Mouse (Mus musculus) MEL (cell line): ENCODE data around the gene Coa6. TPM values are rescaled to one million over a fixed set of nuclear protein-coding genes. Genes with fewer than 3 reads are reported as not detected.

ENCODE experiments used
- DNase-seq: peaks from one replicate; pipeline ENCODE4 v3.0.0; 2011; ENCODE audit warnings: low read depth, low spot score
- H3K27ac ChIP-seq: 2 replicates; pipeline ENCODE4 v1.5.1; 2012; ENCODE audit warnings: low read depth, mild to moderate bottlenecking, control low read depth, low read length, moderate library complexity; ENCODE audit not compliant: control insufficient read depth
- H3K27me3 ChIP-seq, 2 experiments: fragments of 150-350 bp in 1 of 2; sonication (generic) in 1 of 2; 2 replicates each; pipeline ENCODE4 v1.6.1; 2012; ENCODE audit warnings: low read length in 2 of 2, mild to moderate bottlenecking in 2 of 2, improper control_type of control experiment in 1 of 2, moderate library complexity in 1 of 2; ENCODE audit not compliant: insufficient read depth in 2 of 2, control insufficient read depth in 1 of 2
- H3K36me3 ChIP-seq, 2 experiments: 2 replicates each; pipeline ENCODE4 v1.6.1; 2012 to 2014; ENCODE audit warnings: low read length in 2 of 2, improper control_type of control experiment in 1 of 2, inconsistent platforms in 1 of 2, mild to moderate bottlenecking in 1 of 2; ENCODE audit not compliant: insufficient read depth in 2 of 2, control insufficient read depth in 1 of 2
- H3K4me1 ChIP-seq, 2 experiments: fragments of 150-350 bp in 1 of 2; sonication (generic) in 1 of 2; 2 replicates each; pipeline ENCODE4 v1.6.1; 2012; ENCODE audit warnings: low read length in 2 of 2, improper control_type of control experiment in 1 of 2, mild to moderate bottlenecking in 1 of 2; ENCODE audit not compliant: insufficient read depth in 2 of 2, control insufficient read depth in 1 of 2
- H3K4me3 ChIP-seq, 2 experiments: fragments of 150-350 bp in 1 of 2; sonication (generic) in 1 of 2; 2 replicates each; pipeline ENCODE4 v1.5.1; 2012; ENCODE audit warnings: low read depth in 2 of 2, low read length in 2 of 2, mild to moderate bottlenecking in 2 of 2, moderate library complexity in 2 of 2, control low read depth in 1 of 2, improper control_type of control experiment in 1 of 2; ENCODE audit not compliant: control insufficient read depth in 1 of 2, insufficient read depth in 1 of 2
- H3K79me2 ChIP-seq: 2 replicates; pipeline ENCODE4 v1.6.1; 2012; ENCODE audit warnings: mild to moderate bottlenecking, low read length, moderate library complexity; ENCODE audit not compliant: control insufficient read depth, poor library complexity, insufficient read depth
- H3K9ac ChIP-seq: 2 replicates; pipeline ENCODE4 v1.6.1; 2012; ENCODE audit warnings: low read depth, mild to moderate bottlenecking, control low read depth, low read length, moderate library complexity; ENCODE audit not compliant: control insufficient read depth, poor library complexity, severe bottlenecking
- H3K9me3 ChIP-seq: fragments of 150-350 bp; sonication (generic); replicated peaks from 2 replicates; pipeline ENCODE4 v1.6.1; 2012; ENCODE audit warnings: mild to moderate bottlenecking, low read length, improper control_type of control experiment, moderate library complexity; ENCODE audit not compliant: insufficient read depth
- BHLHE40 ChIP-seq: IDR thresholded peaks from 2 replicates; pipeline ENCODE4 v1.6.1; 2012; ENCODE audit warnings: low read depth, mild to moderate bottlenecking, inconsistent platforms, low read length, improper control_type of control experiment, borderline replicate concordance
- CHD2 ChIP-seq: IDR thresholded peaks from 2 replicates; pipeline ENCODE4 v1.6.1; 2011; ENCODE audit warnings: low read length, improper control_type of control experiment
- GABPA ChIP-seq: IDR thresholded peaks from 2 replicates; pipeline ENCODE4 v1.6.1; 2012; ENCODE audit warnings: low read depth, mild to moderate bottlenecking, inconsistent platforms, low read length, improper control_type of control experiment, moderate library complexity
- GATA1 ChIP-seq: IDR thresholded peaks from 2 replicates; pipeline ENCODE4 v1.6.1; 2011; ENCODE audit warnings: low read depth, low read length, improper control_type of control experiment
- HCFC1 ChIP-seq: IDR thresholded peaks from 2 replicates; pipeline ENCODE4 v1.6.1; 2012; ENCODE audit warnings: low read depth, mild to moderate bottlenecking, inconsistent platforms, low read length, improper control_type of control experiment, moderate library complexity
- KAT2A ChIP-seq: conservative IDR thresholded peaks from 2 replicates; pipeline ENCODE4 v1.6.1; 2012; ENCODE audit warnings: low read depth, low read length, improper control_type of control experiment, inconsistent platforms
- MAFK ChIP-seq: IDR thresholded peaks from 2 replicates; pipeline ENCODE4 v1.6.1; 2011; ENCODE audit warnings: low read depth, mild to moderate bottlenecking, low read length, improper control_type of control experiment, borderline replicate concordance
- MAZ ChIP-seq: IDR thresholded peaks from 2 replicates; pipeline ENCODE4 v1.6.1; 2012; ENCODE audit warnings: low read depth, mild to moderate bottlenecking, inconsistent platforms, low read length, improper control_type of control experiment
- MXI1 ChIP-seq: IDR thresholded peaks from 2 replicates; pipeline ENCODE4 v1.6.1; 2011; ENCODE audit warnings: mild to moderate bottlenecking, low read depth, low read length, improper control_type of control experiment
- NRF1 ChIP-seq: IDR thresholded peaks from 2 replicates; pipeline ENCODE4 v1.6.1; 2014; ENCODE audit warnings: low read depth, mild to moderate bottlenecking, inconsistent platforms, low read length, improper control_type of control experiment, moderate library complexity; ENCODE audit not compliant: poor library complexity, insufficient read depth, severe bottlenecking
- SIN3A ChIP-seq: IDR thresholded peaks from 2 replicates; pipeline ENCODE4 v1.6.1; 2012; ENCODE audit warnings: low read length, improper control_type of control experiment, inconsistent platforms
- SMC3 ChIP-seq: IDR thresholded peaks from 2 replicates; pipeline ENCODE4 v1.6.1; 2011; ENCODE audit warnings: low read depth, low read length, improper control_type of control experiment
- TAL1 ChIP-seq: IDR thresholded peaks from 2 replicates; pipeline ENCODE4 v1.6.1; 2012; ENCODE audit warnings: mild to moderate bottlenecking, inconsistent platforms, low read length, moderate library complexity, mixed read lengths
- USF2 ChIP-seq, 2 experiments: IDR thresholded peaks; 2 replicates each; pipeline ENCODE4 v1.6.1; 2011 to 2012; ENCODE audit warnings: improper control_type of control experiment in 2 of 2, low read length in 2 of 2, borderline replicate concordance in 1 of 2, inconsistent platforms in 1 of 2, low read depth in 1 of 2, mild to moderate bottlenecking in 1 of 2; ENCODE audit not compliant: insufficient read depth in 1 of 2
- ZKSCAN1 ChIP-seq: IDR thresholded peaks from 2 replicates; pipeline ENCODE4 v1.6.1; 2012; ENCODE audit warnings: low read depth, mild to moderate bottlenecking, inconsistent platforms, low read length, improper control_type of control experiment, moderate library complexity
- ZNF384 ChIP-seq: IDR thresholded peaks from 2 replicates; pipeline ENCODE4 v1.6.1; 2012; ENCODE audit warnings: low read depth, mild to moderate bottlenecking, inconsistent platforms, low read length, improper control_type of control experiment
- polyA plus RNA-seq, 2 experiments: library from polyadenylated mRNA; stranded (reverse) in 1 of 2; unstranded in 1 of 2; fragments of >175 nt in 1 of 2; fragments of >200 nt in 1 of 2; gene quantifications; 2 replicates each; pipeline versions ENCODE4 v1.2.1 to v1.2.4; 2012; ENCODE audit warnings: low replicate concordance in 2 of 2, low read depth in 1 of 2; ENCODE audit not compliant: insufficient read length in 2 of 2, insufficient read depth in 1 of 2, missing spikeins in 1 of 2
- total RNA-seq: library from RNA; depleted of rRNA; stranded (reverse); fragments of 300-350 nt; gene quantifications from 2 replicates; pipeline ENCODE4 v1.2.3, GENCODE M21; 2012

The Coa6 gene
- total and polyA plus RNA-seq, 3 experiments: 31.1 to 42.6 TPM; not detected in 1

DNA sequence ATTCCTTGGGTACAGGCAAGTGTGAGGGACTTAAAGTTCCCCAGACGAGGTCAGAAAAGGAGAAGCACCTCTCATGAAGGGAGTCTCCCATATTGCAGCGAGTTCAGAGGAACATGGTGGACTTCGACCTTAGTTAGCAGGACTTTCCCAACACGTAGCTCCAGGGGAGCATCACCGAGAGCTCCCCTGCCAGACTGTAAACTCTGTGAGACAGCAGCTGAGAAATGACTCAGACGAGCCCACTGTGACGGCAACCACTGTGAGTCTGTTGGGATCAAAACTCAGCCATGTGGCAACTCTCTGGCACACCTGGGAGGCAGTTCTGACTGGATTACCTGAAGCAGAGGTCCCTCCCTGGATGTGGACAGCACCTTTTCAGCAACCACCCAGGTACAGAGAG, 41.8 kb downstream of the Coa6 start:
- H3K9ac ChIP-seq: no peak overlapping the region
- no peak overlapping the region for H3K4me3 ChIP-seq
- no peaks in the 10 kb centered on the region for H3K79me2 ChIP-seq
- no peak for DNase-seq
- no peaks in the 10 kb centered on the region for H3K27me3 ChIP-seq
- no peaks in the 10 kb centered on the region for H3K36me3 ChIP-seq
- TF ChIP-seq ZNF384: no peak
- no peak for TF ChIP-seq HCFC1
- no peak for TF ChIP-seq NRF1
- TF ChIP-seq ZKSCAN1: no peak
- no peak for TF ChIP-seq SIN3A
- TF ChIP-seq SMC3: no peak
- TF ChIP-seq KAT2A: no peak
- no peak for TF ChIP-seq GABPA
- no peak for TF ChIP-seq MAZ
- no peak for TF ChIP-seq MAFK
- TF ChIP-seq CHD2: no peak
- TF ChIP-seq USF2 (IDR thresholded peaks at IDR 0.05; ENCODE audit: borderline replicate concordance in 1 of 2, insufficient read depth in 1 of 2, low read depth in 1 of 2, low read length in 2 of 2): no peak
- TF ChIP-seq, all 39 proteins: peak for 0
- no peaks in the 10 kb centered on the region for H3K4me1 ChIP-seq
- no peak overlapping the region for H3K27ac ChIP-seq
- no peaks in the 10 kb centered on the region for H3K9me3 ChIP-seq

DNA sequence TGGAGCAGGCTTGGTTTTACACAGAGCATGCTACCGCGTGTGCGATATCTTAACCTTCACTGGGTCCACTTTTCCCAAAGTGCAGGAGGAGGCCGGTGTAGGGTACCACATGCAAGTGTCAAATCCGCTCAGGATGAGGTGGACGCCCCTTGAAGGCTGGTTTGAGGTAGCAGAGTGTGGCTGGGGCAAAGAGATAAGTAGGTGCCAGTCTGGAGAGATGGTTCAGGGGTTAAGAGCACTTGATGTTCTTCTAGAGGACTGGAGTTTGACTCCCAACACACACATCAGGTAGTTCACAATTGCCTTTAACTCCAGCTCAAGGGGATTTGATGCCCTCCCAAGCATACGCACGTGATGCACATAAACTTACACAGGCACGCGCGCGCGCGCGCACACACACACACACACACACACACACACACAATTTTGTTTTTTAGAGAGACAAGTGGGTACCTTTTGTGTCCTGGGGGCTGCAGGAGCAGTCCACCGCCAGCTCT, 51.5 kb downstream of the Coa6 start:
- H3K9ac ChIP-seq: peak overlapping the region; percentile 87
- H3K79me2 ChIP-seq: peaks cover 10% of the 10 kb centered on the region
- TF ChIP-seq BHLHE40: peak; percentile 37; the same call in 1 of the 2 replicates
- TF ChIP-seq MXI1: peak; percentile 23; the same call in 1 of the 2 replicates
- peak; percentile 43 for TF ChIP-seq TAL1
- no peak for TF ChIP-seq NRF1
- no peak for TF ChIP-seq GATA1
- no peak overlapping the region for H3K27ac ChIP-seq
- 0 out of 4 replicates have a peak, but pooled peaks cover 0 to 2% of the 10 kb centered on the region in 2 experiments for H3K27me3 ChIP-seq
- H3K4me3 ChIP-seq: peak overlapping the region; percentile 59 to 74
- no peaks in the 10 kb centered on the region for H3K4me1 ChIP-seq
- H3K9me3 ChIP-seq: no peaks in the 10 kb centered on the region
- DNase-seq: peak; percentile 51
- H3K36me3 ChIP-seq: no peaks in the 10 kb centered on the region; a peak in 2 of 4 replicates
